Mouse (Mus musculus) neural tube, embryonic 14.5 days (tissue): Measurements from ENCODE around the gene Kifap3. TPM values are rescaled to one million over a fixed set of nuclear protein-coding genes. Genes with fewer than 3 reads are reported as not detected.

Source experiments
- polyA plus RNA-seq: library from polyadenylated mRNA; unstranded; fragments of >200 nt; fragmentation: Nextera tagmentation; extraction: Ambion mirVana; gene quantifications from 2 replicates; pipeline ENCODE4 v1.2.1, GENCODE M21; 2014

The Kifap3 gene
- polyA plus RNA-seq, 1 experiment from 2014 or later = 178 TPM

Other genes starting within 250 kb of the Kifap3 start
- gene Mettl11b, start 54.4 kb upstream of the Kifap3 start, polyA plus RNA-seq = not detected in 2 replicates
- 17.8 and 20.2 TPM in 2 replicates for gene Scyl3, start 149.5 kb downstream of the Kifap3 start, polyA plus RNA-seq
- gene BC055324, start 215.2 kb downstream of the Kifap3 start, polyA plus RNA-seq = 3.6 and 4.2 TPM in 2 replicates
- 7.5 and 10.1 TPM in 2 replicates for gene Mettl18, start 215.3 kb downstream of the Kifap3 start, polyA plus RNA-seq